Mouse (Mus musculus) embryonic fibroblast, embryonic 13.5 days (primary cell): ENCODE measurements around the gene Plxna2.

Experiments
- CTCF ChIP-seq: IDR thresholded peaks from 2 replicates; pipeline ENCODE4 v1.5.1; 2011; ENCODE audit warnings: mild to moderate bottlenecking, control low read depth, low read length, moderate library complexity, borderline replicate concordance; ENCODE audit not compliant: insufficient read depth
- POLR2A ChIP-seq: IDR thresholded peaks from 2 replicates; pipeline ENCODE4 v1.6.1; 2011; ENCODE audit warnings: low read depth, mild to moderate bottlenecking, control low read depth, low read length, moderate library complexity

DNA sequence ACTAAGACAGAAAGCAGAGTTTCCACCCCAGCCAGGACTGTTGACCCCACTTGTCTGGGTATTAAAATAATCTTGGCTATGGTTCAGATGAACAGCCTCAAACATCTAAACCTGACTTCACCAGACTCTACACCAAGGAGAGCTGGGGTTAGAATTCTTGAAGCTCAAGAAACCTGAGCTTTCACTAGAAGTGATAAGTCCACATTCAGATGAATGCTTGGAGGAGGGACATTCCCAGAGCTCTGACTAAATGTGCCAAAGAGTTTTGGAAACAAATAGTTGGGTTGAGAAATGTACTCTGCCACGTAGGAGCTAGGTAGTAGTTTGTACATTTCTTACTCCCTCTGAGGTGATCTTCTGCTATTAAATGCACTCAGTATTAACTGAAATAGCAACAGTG lies 203.7 kb downstream of the Plxna2 start:
- TF ChIP-seq POLR2A (no peak), CTCF (no peak)
